Mouse (Mus musculus) midbrain, postnatal 0 days (tissue): ENCODE data around the gene Nav2. TPM values are rescaled to one million over a fixed set of nuclear protein-coding genes. Genes with fewer than 3 reads are reported as not detected.

ENCODE experiments used
- ATAC-seq: fragments of 200-750 bp; cut with Nextera tagmentation; 2 replicates; pipeline ENCODE4 v1.8.0; 2017; ENCODE audit warnings: moderate number of reproducible peaks, mild to moderate bottlenecking, moderate TSS enrichment, moderate library complexity; ENCODE audit not compliant: low FRiP score
- DNase-seq: peaks from one replicate; pipeline ENCODE4 v3.0.0-alpha.2; 2015; ENCODE audit warnings: low spot score
- H3K27ac ChIP-seq: fragments of 300-500 bp; sonication (generic); 2 replicates; pipeline ENCODE4 v1.5.1; 2014; ENCODE audit warnings: low read depth, mild to moderate bottlenecking, low read length, mixed read lengths
- H3K27me3 ChIP-seq: fragments of 300-500 bp; sonication (generic); 2 replicates; pipeline ENCODE4 v1.6.1; 2014; ENCODE audit warnings: low read length, control low read depth, mixed read lengths; ENCODE audit not compliant: insufficient read depth
- H3K36me3 ChIP-seq: fragments of 300-500 bp; sonication (generic); 2 replicates; pipeline ENCODE4 v1.6.1; 2014; ENCODE audit warnings: low read length, control low read depth, mixed read lengths; ENCODE audit not compliant: insufficient read depth
- H3K4me1 ChIP-seq: fragments of 300-500 bp; sonication (generic); 2 replicates; pipeline ENCODE4 v1.6.1; 2014; ENCODE audit warnings: mild to moderate bottlenecking, control low read depth, antibody characterized with exemption, low read length, mixed read lengths; ENCODE audit not compliant: insufficient read depth
- H3K4me2 ChIP-seq: fragments of 300-500 bp; sonication (generic); 2 replicates; pipeline ENCODE4 v1.6.1; 2014; ENCODE audit warnings: low read depth, mild to moderate bottlenecking, low read length, mixed read lengths; ENCODE audit not compliant: poor library complexity, severe bottlenecking
- H3K4me3 ChIP-seq: fragments of 300-500 bp; sonication (generic); 2 replicates; pipeline ENCODE4 v1.5.1; 2014; ENCODE audit warnings: low read depth, mild to moderate bottlenecking, low read length, moderate library complexity
- H3K9ac ChIP-seq: fragments of 300-500 bp; sonication (generic); replicated peaks from 2 replicates; pipeline ENCODE4 v1.6.1; 2014; ENCODE audit warnings: mild to moderate bottlenecking, low read length, moderate library complexity, mixed read lengths; ENCODE audit not compliant: poor library complexity, severe bottlenecking
- H3K9me3 ChIP-seq: fragments of 300-500 bp; sonication (generic); 2 replicates; pipeline ENCODE4 v1.6.1; 2016; ENCODE audit warnings: low read length, control low read depth
- CTCF ChIP-seq: IDR thresholded peaks from 2 replicates; pipeline ENCODE4 v1.5.1; 2016; ENCODE audit warnings: antibody characterized with exemption, mild to moderate bottlenecking
- WGBS: fragments of 180-500 bp; shearing (Covaris S2); extraction: QIAGEN DNeasy Blood & Tissue Kit; methylation state at CpG from one replicate; pipeline ENCODE4 v1.1.7; 2014; 5-methylcytosine and 5-hydroxymethylcytosine counted together
- polyA plus RNA-seq: library from polyadenylated mRNA; unstranded; fragments of >200 nt; fragmentation: Nextera tagmentation; extraction: Ambion mirVana; gene quantifications from 2 replicates; pipeline ENCODE4 v1.2.1, GENCODE M21; 2015
- total RNA-seq: library from RNA; depleted of rRNA; stranded (reverse); fragments of >200 nt; gene quantifications from 2 replicates; pipeline ENCODE4 v1.2.3, GENCODE M21; 2014

Gene Nav2
- total and polyA plus RNA-seq, 2 experiments from 2014 or later = 18.3 to 53.8 TPM

GRCm38 (mm10) chr7:49581951-49582350, 673.4 kb downstream of the Nav2 start:
- 92% methylated on average over 2 of the region's 2 CpGs for WGBS
- Histone ChIP-seq H3K4me3 (no peak overlapping the region), H3K36me3 (peaks cover 41% of the 10 kb centered on the region; the same call in 1 of the 2 replicates), H3K27ac (no peak overlapping the region), H3K9ac (no peak overlapping the region), H3K27me3 (no peaks in the 10 kb centered on the region), H3K9me3 (no peaks in the 10 kb centered on the region), H3K4me2 (no peak overlapping the region), H3K4me1 (no peaks in the 10 kb centered on the region)
- no peak for TF ChIP-seq CTCF
- DNase-seq (no peak), ATAC-seq (no peak)

- Histone ChIP-seq H3K9ac (no peak overlapping the region; the same call in 1 of the 2 replicates), H3K4me1 (no peaks in the 10 kb centered on the region), H3K27me3 (no peaks in the 10 kb centered on the region), H3K4me3 (no peak overlapping the region), H3K9me3 (no peaks in the 10 kb centered on the region), H3K4me2 (no peak overlapping the region), H3K27ac (no peak overlapping the region), H3K36me3 (peaks cover 42% of the 10 kb centered on the region)
- 85% methylated on average over 7 of the region's 7 CpGs for WGBS
- no peak for TF ChIP-seq CTCF
- ATAC-seq (no peak), DNase-seq (no peak)
Observed at GRCm38 (mm10) chr7:49582551-49582950, 674.0 kb downstream of the Nav2 start.

- no peak overlapping the region for H3K4me2 ChIP-seq
- peaks cover 42% of the 10 kb centered on the region for H3K36me3 ChIP-seq
- TF ChIP-seq CTCF = no peak
- ATAC-seq (no peak), DNase-seq (no peak)
- no peaks in the 10 kb centered on the region for H3K27me3 ChIP-seq
- H3K4me1 ChIP-seq = no peaks in the 10 kb centered on the region
- H3K4me3 ChIP-seq = no peak overlapping the region
- H3K27ac ChIP-seq = no peak overlapping the region
- no peak overlapping the region; the same call in 1 of the 2 replicates for H3K9ac ChIP-seq
- WGBS = 85% methylated on average over 6 of the region's 6 CpGs
- no peaks in the 10 kb centered on the region for H3K9me3 ChIP-seq
Observed at GRCm38 (mm10) chr7:49583176-49583575, 674.7 kb downstream of the Nav2 start.

GRCm38 (mm10) chr7:49586530-49587120, 678.1 kb downstream of the Nav2 start:
- Histone ChIP-seq H3K4me1 (no peaks in the 10 kb centered on the region), H3K4me2 (no peak overlapping the region), H3K4me3 (no peak overlapping the region), H3K9me3 (no peaks in the 10 kb centered on the region), H3K9ac (no peak overlapping the region), H3K27ac (no peak overlapping the region), H3K27me3 (no peaks in the 10 kb centered on the region), H3K36me3 (peaks cover 58% of the 10 kb centered on the region)
- DNase-seq = no peak
- 79% methylated on average over 5 of the region's 5 CpGs for whole genome bisulfite sequencing
- no peak for ATAC-seq
- TF ChIP-seq CTCF = no peak

- DNase-seq (no peak), ATAC-seq (no peak)
- no peak overlapping the region for H3K4me2 ChIP-seq
- H3K27ac ChIP-seq = no peak overlapping the region
- H3K9ac ChIP-seq = no peak overlapping the region
- H3K36me3 ChIP-seq = peaks cover 54% of the 10 kb centered on the region
- H3K4me1 ChIP-seq = no peaks in the 10 kb centered on the region
- 92% methylated on average over 8 of the region's 8 CpGs for WGBS
- no peaks in the 10 kb centered on the region for H3K9me3 ChIP-seq
- no peaks in the 10 kb centered on the region for H3K27me3 ChIP-seq
- TF ChIP-seq CTCF = no peak
- H3K4me3 ChIP-seq = no peak overlapping the region
Observed at GRCm38 (mm10) chr7:49589635-49590034, 681.1 kb downstream of the Nav2 start.

GRCm38 (mm10) chr7:49597776-49598175, 689.3 kb downstream of the Nav2 start:
- 83% methylated on average over 3 of the region's 3 CpGs for WGBS
- Histone ChIP-seq H3K4me2 (no peak overlapping the region), H3K4me3 (no peak overlapping the region), H3K27ac (no peak overlapping the region), H3K9ac (no peak overlapping the region), H3K9me3 (no peaks in the 10 kb centered on the region), H3K27me3 (no peaks in the 10 kb centered on the region), H3K4me1 (no peaks in the 10 kb centered on the region), H3K36me3 (peaks cover 55% of the 10 kb centered on the region)
- ATAC-seq (no peak), DNase-seq (no peak)
- no peak for TF ChIP-seq CTCF
